ENCODE assay signal across 17 mouse cellular contexts in the genomic region with DNA sequence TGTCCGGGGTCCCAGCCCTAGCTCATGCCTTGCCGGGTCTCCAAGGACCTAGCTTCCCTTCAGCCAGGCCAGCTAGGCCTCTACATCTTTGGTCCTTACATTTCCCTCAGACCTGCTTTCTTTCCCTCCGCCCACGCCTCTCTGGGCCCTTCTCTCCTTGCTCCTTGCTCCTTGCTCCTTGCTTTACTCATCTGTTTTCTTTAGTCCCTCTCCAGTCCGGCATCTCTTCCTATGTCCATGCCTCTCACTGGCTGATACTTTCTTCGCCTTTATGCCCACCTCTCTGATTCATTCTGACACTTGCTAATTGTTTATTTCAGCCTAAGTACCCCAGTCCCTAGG. TPM values are rescaled to one million over a fixed set of nuclear protein-coding genes. Genes with fewer than 3 reads are reported as not detected.
DNase-seq lines count a peak whose midpoint lies in the region; ATAC-seq and TF ChIP-seq lines count a peak whose summit lies in the region.
"Had no signal": no experiment of that assay in that cellular context is flagged by ENCODE, and none has a peak within 500 bp of the region (broad histone marks: within the 10 kb centered on the region; RNA-seq: fewer than 3 reads in every experiment).

No protein-coding gene starts in this region.

- no peaks in the 10 kb centered on the region for H3K9me3 ChIP-seq in forebrain, embryonic 13.5 days (replicated peaks)
- no peaks in the 10 kb centered on the region for H3K9me3 ChIP-seq in forebrain, postnatal 0 days (ENCODE audit: low read length)
- H3K9me3 ChIP-seq in liver, embryonic 11.5 days (ENCODE audit: control insufficient read depth, low read length), result no peaks in the 10 kb centered on the region
- no peaks in the 10 kb centered on the region for H3K9me3 ChIP-seq in liver, postnatal 0 days (ENCODE audit: low read length)
- no peaks in the 10 kb centered on the region for H3K9me3 ChIP-seq in midbrain, embryonic 12.5 days

- DNase-seq in forebrain, postnatal 0 days, result no peak
- DNase-seq in liver, embryonic 11.5 days (ENCODE audit: low spot score), result peak; percentile 45
- no peak for DNase-seq in liver, postnatal 0 days
- DNase-seq in R1 (ENCODE audit: low read depth, low spot score), result peak; percentile 16
- no peak for DNase-seq in layer of hippocampus, postnatal 36 days
- DNase-seq in T-cell, adult 2 months (ENCODE audit: low spot score), result no peak
- DNase-seq: adrenal gland, postnatal 25 days; cerebellum, adult 11-12 months; kidney, adult 2 months had no signal

- TF ChIP-seq EP300 in liver, postnatal 0 days (IDR thresholded peaks at IDR 0.05; ENCODE audit: low read depth), result no peak

- H3K4me1 ChIP-seq in forebrain, embryonic 13.5 days, result peaks cover 26% of the 10 kb centered on the region
- H3K4me1 ChIP-seq in forebrain, postnatal 0 days (ENCODE audit: insufficient read depth), result 0 out of 2 replicates have a peak, but pooled peaks cover 7% of the 10 kb centered on the region
- peaks cover 36% of the 10 kb centered on the region for H3K4me1 ChIP-seq in liver, embryonic 11.5 days (replicated peaks; ENCODE audit: control insufficient read depth, insufficient read depth, low read length)
- peaks cover 18% of the 10 kb centered on the region for H3K4me1 ChIP-seq in liver, postnatal 0 days (ENCODE audit: insufficient read depth)
- peaks cover 32% of the 10 kb centered on the region for H3K4me1 ChIP-seq in midbrain, embryonic 12.5 days

- H3K4me2 ChIP-seq in forebrain, embryonic 13.5 days, result peak overlapping the region; percentile 74
- H3K4me2 ChIP-seq in forebrain, postnatal 0 days (ENCODE audit: low read depth), result no peak overlapping the region
- H3K4me2 ChIP-seq in liver, embryonic 11.5 days, result peak overlapping the region; percentile 82
- H3K4me2 ChIP-seq in liver, postnatal 0 days (ENCODE audit: low read depth, low read length), result no peak overlapping the region
- peak overlapping the region; percentile 63; the same call in 1 of the 2 replicates for H3K4me2 ChIP-seq in midbrain, embryonic 12.5 days (replicated peaks)

- no peak overlapping the region for H3K27ac ChIP-seq in forebrain, embryonic 13.5 days
- H3K27ac ChIP-seq in forebrain, postnatal 0 days (ENCODE audit: low read depth, low read length), result no peak overlapping the region
- H3K27ac ChIP-seq in liver, embryonic 11.5 days (ENCODE audit: low read depth, low read length), result no peak overlapping the region
- no peak overlapping the region for H3K27ac ChIP-seq in liver, postnatal 0 days (ENCODE audit: low read depth)
- peak overlapping the region; percentile 73 for H3K27ac ChIP-seq in midbrain, embryonic 12.5 days (replicated peaks)

- H3K36me3 ChIP-seq in forebrain, embryonic 13.5 days (ENCODE audit: poor library complexity, severe bottlenecking), result no peaks in the 10 kb centered on the region
- no peaks in the 10 kb centered on the region for H3K36me3 ChIP-seq in forebrain, postnatal 0 days (ENCODE audit: insufficient read depth)
- no peaks in the 10 kb centered on the region for H3K36me3 ChIP-seq in liver, embryonic 11.5 days (ENCODE audit: control insufficient read depth, insufficient read depth, low read length)
- H3K36me3 ChIP-seq in liver, postnatal 0 days (replicated peaks; ENCODE audit: insufficient read depth, low read length), result no peaks in the 10 kb centered on the region
- no peaks in the 10 kb centered on the region for H3K36me3 ChIP-seq in midbrain, embryonic 12.5 days

- no peak for ATAC-seq in forebrain, embryonic 13.5 days
- ATAC-seq in forebrain, postnatal 0 days, result no peak
- ATAC-seq in liver, embryonic 11.5 days (replicated peaks; ENCODE audit: low FRiP score), result no peak
- no peak for ATAC-seq in liver, postnatal 0 days
- ATAC-seq in midbrain, embryonic 12.5 days (ENCODE audit: low FRiP score, low read depth), result no peak

- peaks cover 99% of the 10 kb centered on the region for H3K27me3 ChIP-seq in forebrain, embryonic 13.5 days
- H3K27me3 ChIP-seq in forebrain, postnatal 0 days (ENCODE audit: insufficient read depth, low read length), result peaks cover 68% of the 10 kb centered on the region
- H3K27me3 ChIP-seq in liver, embryonic 11.5 days (replicated peaks; ENCODE audit: control insufficient read depth, insufficient read depth, low read length), result peaks cover 81% of the 10 kb centered on the region
- peaks cover 86% of the 10 kb centered on the region for H3K27me3 ChIP-seq in liver, postnatal 0 days (ENCODE audit: insufficient read depth, low read length)
- H3K27me3 ChIP-seq in midbrain, embryonic 12.5 days, result peaks cover 99% of the 10 kb centered on the region

- WGBS in forebrain, embryonic 13.5 days, result 11% methylated on average over 6 of the region's 6 CpGs
- 34% methylated on average over 6 of the region's 6 CpGs for WGBS in forebrain, postnatal 0 days
- WGBS in liver, embryonic 11.5 days, result 36% methylated on average over 6 of the region's 6 CpGs
- 47% methylated on average over 6 of the region's 6 CpGs for whole genome bisulfite sequencing in liver, postnatal 0 days (ENCODE audit: insufficient replicate concordance)
- WGBS in midbrain, embryonic 12.5 days, result 6% methylated on average over 6 of the region's 6 CpGs

- no peak for TF ChIP-seq CTCF in forebrain, postnatal 0 days (IDR thresholded peaks at IDR 0.05; ENCODE audit: low read depth)
- TF ChIP-seq CTCF in liver, postnatal 0 days (IDR thresholded peaks at IDR 0.05; ENCODE audit: low read depth), result no peak

- no peak overlapping the region for H3K4me3 ChIP-seq in forebrain, embryonic 13.5 days
- H3K4me3 ChIP-seq in forebrain, postnatal 0 days (ENCODE audit: low read depth, low read length), result no peak overlapping the region
- H3K4me3 ChIP-seq in liver, embryonic 11.5 days (ENCODE audit: low read depth, low read length), result no peak overlapping the region
- H3K4me3 ChIP-seq in liver, postnatal 0 days (ENCODE audit: low read depth, low read length), result no peak overlapping the region
- no peak overlapping the region for H3K4me3 ChIP-seq in midbrain, embryonic 12.5 days

- no peak overlapping the region for H3K9ac ChIP-seq in forebrain, embryonic 13.5 days
- H3K9ac ChIP-seq in forebrain, postnatal 0 days, result no peak overlapping the region
- H3K9ac ChIP-seq in liver, embryonic 11.5 days (ENCODE audit: low read depth, low read length), result no peak overlapping the region
- no peak overlapping the region for H3K9ac ChIP-seq in liver, postnatal 0 days (replicated peaks)
- H3K9ac ChIP-seq in midbrain, embryonic 12.5 days (replicated peaks), result no peak overlapping the region

RNA-seq across cellular contexts. Expression of a gene that starts 2.7 kb away (rescaled TPM):
- 2.3 and 3.2 TPM in 2 replicates for polyA plus RNA-seq in forebrain, embryonic 13.5 days (2015; fragmentation: Nextera tagmentation; extraction: Ambion mirVana)
- total RNA-seq in forebrain, postnatal 0 days (2014; rRNA removed), result 1.2 and 2.3 TPM in 2 replicates
- polyA plus RNA-seq in forebrain, postnatal 0 days (2015; fragmentation: Nextera tagmentation; extraction: Ambion mirVana), result 4.6 and 5.6 TPM in 2 replicates
- 13.3 and 15.9 TPM in 2 replicates for polyA plus RNA-seq in liver, embryonic 11.5 days (2014; fragmentation: Nextera tagmentation; extraction: Ambion mirVana)
- 4.1 and 4.4 TPM in 2 replicates for polyA plus RNA-seq in liver, postnatal 0 days (2015; fragmentation: Nextera tagmentation; extraction: Ambion mirVana)
- 38.7 and 45.5 TPM in 2 replicates for polyA plus RNA-seq in midbrain, embryonic 12.5 days (2016; fragmentation: Nextera tagmentation; extraction: Ambion mirVana)
- 1 to 10 TPM; 3.7 to 7.8 TPM for total RNA-seq in layer of hippocampus, postnatal 36 days (2021)

RNA-seq across cellular contexts. Expression of a gene that starts 31.1 kb away (rescaled TPM):
- polyA plus RNA-seq in forebrain, embryonic 13.5 days (2015; fragmentation: Nextera tagmentation; extraction: Ambion mirVana), result not detected in 2 replicates
- not detected in 2 replicates for total RNA-seq in forebrain, postnatal 0 days (2014; rRNA removed)
- polyA plus RNA-seq in forebrain, postnatal 0 days (2015; fragmentation: Nextera tagmentation; extraction: Ambion mirVana), result not detected in 2 replicates
- not detected in 2 replicates for polyA plus RNA-seq in liver, embryonic 11.5 days (2014; fragmentation: Nextera tagmentation; extraction: Ambion mirVana)
- polyA plus RNA-seq in liver, postnatal 0 days (2015; fragmentation: Nextera tagmentation; extraction: Ambion mirVana), result not detected in 2 replicates
- not detected in 2 replicates for polyA plus RNA-seq in midbrain, embryonic 12.5 days (2016; fragmentation: Nextera tagmentation; extraction: Ambion mirVana)
- total RNA-seq in layer of hippocampus, postnatal 36 days (2021), result not detected
- total RNA-seq: adrenal gland, postnatal 25 days; layer of hippocampus, postnatal 25 days; liver, adult 2 months; neutrophil, adult 5-6 weeks had no signal
- polyA plus RNA-seq: C2C12; embryonic facial prominence, embryonic 11.5 days; heart, postnatal 0 days; kidney, adult 2 months; liver, adult 2 months had no signal

Comparison
In these comparisons a context has a peak if more than half of its experiments do, and no peak if none do; other contexts are left out.
1. H3K4me2 ChIP-seq: peak in forebrain, embryonic 13.5 days (single experiment), liver, embryonic 11.5 days (single experiment) and midbrain, embryonic 12.5 days (single experiment); none in forebrain, postnatal 0 days (single experiment) and liver, postnatal 0 days (single experiment).
2. DNase-seq: peak in liver, embryonic 11.5 days (single experiment) and R1 (single experiment); none in forebrain, postnatal 0 days (single experiment), liver, postnatal 0 days (single experiment), layer of hippocampus, postnatal 36 days (0 of 2) and T-cell, adult 2 months (single experiment).